Mouse (Mus musculus): ENCODE data around the gene Adamts20.
"Not testable (repeated sequence)": the region's sequence is repeated elsewhere in the genome, so short reads cannot be mapped to it uniquely, and the experiment has no call there.

Adamts20 gene

GRCm38 (mm10) chr15:94465318-94465717 is at the start of gene Adamts20:
Gene Adamts20, minus strand, starts transcription at chr15:94465418.
- no peak for DNase-seq (ENCODE audit: low spot score in 2 of 2)

DNA sequence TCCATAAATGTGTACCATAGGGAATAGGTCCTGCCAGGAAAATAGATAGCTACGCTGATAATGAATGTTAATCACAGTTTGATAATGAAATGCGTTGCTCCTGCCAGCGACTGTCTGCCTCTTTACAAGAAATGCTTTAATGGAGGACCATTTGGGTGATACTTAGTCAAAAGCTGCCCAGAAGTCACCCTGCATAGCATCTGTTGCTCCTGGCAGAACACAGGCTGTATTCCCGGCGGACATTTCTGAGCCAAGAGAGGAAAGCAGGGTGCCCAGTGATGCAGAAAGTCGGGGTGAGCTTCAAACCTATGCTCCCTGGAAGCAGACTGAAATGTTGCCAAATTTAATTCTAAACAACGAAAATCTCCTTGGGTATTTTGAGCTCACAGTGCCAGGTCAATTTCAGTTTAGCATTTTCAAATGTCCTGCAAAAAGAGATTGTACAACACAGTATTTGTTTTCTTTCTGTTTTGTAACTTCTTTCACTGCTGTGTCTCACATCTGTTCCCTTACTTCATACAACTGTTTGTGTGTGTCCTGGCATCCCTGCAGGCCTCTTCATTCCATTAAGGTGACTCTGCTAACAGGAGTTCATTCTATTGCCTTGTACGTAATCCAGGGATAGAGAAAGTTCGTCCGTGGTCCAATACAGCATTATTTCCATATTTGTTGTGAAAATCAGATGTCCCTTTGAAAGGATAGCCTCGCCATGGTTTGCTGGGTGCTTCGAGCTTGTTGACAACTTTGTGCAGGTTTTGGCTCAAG is 38.4 kb upstream of the Adamts20 start:
- DNase-seq (ENCODE audit: low spot score in 2 of 2), result peak; percentile 20 to 29

GRCm38 (mm10) chr15:94499260-94499659 is 34.0 kb upstream of the Adamts20 start:
- DNase-seq (ENCODE audit: low spot score in 2 of 2), result no peak

GRCm38 (mm10) chr15:94495936-94496335 is 30.7 kb upstream of the Adamts20 start:
- DNase-seq (ENCODE audit: low spot score in 2 of 2), result no peak

DNA sequence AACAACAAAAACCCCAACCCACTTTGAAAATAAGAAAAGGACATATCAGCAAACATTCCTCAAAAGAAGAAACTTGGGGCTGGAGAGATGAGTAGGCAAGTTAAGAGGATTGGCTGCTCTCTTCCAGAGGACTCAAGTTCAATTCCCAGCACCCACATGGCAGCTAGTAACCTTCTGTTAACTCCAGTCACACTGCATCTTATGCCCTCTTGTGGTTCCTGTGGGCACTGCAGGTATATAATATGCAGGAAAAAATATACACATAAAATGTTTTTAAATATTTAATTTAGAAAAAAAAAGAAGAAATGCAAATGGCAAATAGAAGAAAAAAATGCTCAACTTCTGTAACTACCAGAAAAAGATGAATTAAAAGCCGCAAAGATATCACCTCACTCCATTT is 29.2 kb upstream of the Adamts20 start:
- no peak for DNase-seq (ENCODE audit: low spot score in 2 of 2)

- DNase-seq (ENCODE audit: low spot score in 2 of 2), result no peak
These were observed 24.2 kb upstream of the Adamts20 start for GRCm38 (mm10) chr15:94489433-94489832.

DNA sequence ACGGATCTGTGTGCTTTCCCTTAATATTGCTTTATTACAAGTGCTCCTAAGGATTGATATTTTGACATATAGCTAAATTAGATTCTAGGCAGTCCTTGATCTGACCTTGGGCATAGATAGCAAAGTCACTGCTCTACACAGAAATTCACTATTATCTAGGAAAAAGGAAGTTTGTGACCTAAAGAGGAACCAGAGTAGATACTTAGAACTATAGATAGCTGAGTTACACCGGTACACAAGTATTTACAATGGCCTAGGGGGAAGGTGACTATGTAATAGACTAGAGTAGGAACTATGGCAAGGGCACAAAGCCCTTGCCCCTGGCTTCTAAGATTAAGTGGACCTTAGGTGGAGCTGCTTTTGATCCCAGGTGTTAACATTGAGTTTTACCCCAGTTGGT is 22.8 kb upstream of the Adamts20 start:
- DNase-seq (ENCODE audit: low spot score in 2 of 2), result not testable (repeated sequence)

DNA sequence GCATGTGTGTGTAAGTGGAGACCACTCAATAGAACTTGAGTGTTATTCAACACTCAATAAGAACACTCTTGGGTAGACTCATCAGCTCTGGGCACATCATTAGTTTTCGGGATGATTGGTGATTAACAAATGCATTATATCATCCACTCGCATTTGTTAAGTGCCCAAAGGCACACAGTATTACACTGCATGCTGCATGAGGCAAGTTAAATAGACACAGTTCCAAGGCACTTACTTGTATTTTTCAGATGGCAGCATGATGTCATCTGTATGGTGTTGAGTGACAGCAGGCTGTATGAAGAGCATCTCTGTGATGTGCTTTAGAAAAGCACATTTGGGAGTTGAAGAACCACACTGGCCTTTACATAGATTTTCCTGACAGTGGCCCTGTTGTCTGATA is 17.3 kb upstream of the Adamts20 start:
- no peak for DNase-seq (ENCODE audit: low spot score in 2 of 2)

DNA sequence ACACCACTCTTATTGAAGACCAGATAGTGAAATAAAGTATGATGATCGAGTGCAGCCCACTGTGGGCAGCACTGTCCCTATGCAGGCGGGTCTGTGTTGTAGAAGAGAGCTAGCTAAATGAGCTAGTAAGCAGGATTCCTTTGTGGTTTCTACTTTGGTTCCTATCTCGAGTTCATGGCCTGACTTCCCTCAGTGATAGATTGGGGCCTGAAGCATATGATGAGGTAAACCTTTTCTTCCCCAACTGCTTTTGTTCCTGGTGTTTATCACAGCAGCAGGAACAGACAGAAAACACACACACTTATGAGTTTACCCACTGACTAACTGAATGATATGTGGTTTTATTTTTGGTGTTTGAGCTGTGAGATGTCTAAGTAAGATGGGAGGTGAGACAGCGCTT is 15.6 kb upstream of the Adamts20 start:
- DNase-seq (ENCODE audit: low spot score in 2 of 2), result no peak

DNA sequence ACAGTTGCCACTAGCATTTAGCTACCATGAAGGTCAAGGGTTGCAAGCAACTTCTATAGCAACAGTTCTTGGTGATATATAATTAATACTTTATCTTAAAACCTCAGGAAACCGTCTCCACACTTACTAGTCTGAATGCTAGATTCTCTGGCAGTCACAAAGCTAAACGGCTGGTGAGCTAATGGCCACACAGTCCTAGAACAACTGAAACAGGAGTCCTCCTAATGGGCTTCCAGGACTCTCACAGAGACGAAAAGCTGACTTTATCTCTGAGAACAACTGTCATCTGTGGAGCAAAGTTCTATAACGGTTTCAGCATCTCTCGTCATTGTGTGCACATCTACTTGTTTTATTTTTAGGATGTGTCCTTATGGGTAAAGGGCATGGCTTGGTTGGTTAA is 15.0 kb upstream of the Adamts20 start:
- DNase-seq (ENCODE audit: low spot score in 2 of 2), result no peak

DNA sequence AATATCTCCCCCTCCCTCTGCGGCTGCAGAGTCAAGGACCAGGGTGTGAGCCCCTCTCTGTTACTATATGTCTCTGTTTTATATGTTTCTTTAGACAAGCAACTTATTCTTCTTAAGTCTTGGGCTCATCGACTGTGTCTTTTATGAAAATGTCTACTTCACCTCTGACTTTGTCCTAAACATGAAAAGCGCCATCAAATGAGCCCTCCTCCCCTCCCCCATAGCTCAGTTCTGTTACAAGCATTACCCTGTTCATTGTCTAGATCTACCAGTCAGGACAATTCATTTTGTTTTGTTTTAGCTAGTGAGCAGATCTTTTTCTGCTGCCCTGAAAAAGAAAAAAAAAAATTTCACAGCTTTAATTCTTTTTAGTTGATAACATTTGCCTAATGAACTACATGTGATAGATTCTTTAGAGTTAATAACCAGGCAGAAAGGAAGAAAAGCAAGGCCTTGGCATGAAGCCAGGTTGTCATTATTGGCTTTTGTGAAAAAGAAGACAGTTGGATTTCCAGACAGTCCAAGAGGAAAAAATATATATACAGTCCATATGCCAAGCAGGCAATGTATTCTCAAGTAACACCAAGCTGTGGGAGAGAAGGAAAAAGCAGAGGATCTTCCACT is 14.4 kb upstream of the Adamts20 start:
- no peak for DNase-seq (ENCODE audit: low spot score in 2 of 2)

- no peak for DNase-seq (ENCODE audit: low spot score in 2 of 2)
These were observed 13.5 kb upstream of the Adamts20 start for GRCm38 (mm10) chr15:94478706-94479105.

DNA sequence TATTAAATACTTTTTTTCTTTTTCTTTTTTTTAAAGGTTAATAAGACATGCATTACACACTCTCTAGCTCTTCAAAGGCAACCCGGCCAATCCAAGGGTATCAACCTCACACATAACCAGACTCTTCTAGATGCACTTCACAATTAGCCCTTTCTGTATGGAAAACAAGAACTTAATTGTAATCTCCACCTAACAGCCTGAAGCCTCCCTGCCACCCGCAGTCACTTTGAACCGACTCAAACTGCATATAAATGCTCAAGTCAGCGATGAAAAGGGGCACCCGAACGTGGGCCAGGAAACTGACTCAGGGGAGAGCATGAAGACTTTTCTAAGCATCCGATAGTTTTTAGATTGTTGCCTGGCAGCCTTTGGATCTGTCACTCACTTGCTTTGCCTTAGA is 12.1 kb upstream of the Adamts20 start:
- no peak for DNase-seq (ENCODE audit: low spot score in 2 of 2)

GRCm38 (mm10) chr15:94475975-94476374 is 10.8 kb upstream of the Adamts20 start:
- no peak for DNase-seq (ENCODE audit: low spot score in 2 of 2)

DNA sequence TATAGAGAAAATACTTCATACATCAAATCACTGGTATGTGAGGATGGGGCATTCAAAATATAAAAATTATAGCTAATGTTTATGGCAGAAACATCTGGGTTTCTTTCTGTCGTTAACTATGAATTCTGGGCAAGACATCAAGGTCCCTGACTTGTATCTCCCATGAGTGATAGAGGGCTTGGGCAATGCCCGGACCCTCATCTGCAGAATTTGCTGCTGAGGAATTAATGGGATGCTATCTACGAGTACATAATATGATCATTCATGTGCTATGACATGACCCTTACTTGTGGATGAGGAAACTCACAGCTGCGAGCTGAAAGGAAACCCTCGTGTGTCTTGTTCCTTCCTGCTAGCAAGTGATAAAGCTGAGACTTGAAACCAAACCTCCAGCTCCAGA is 5.1 kb upstream of the Adamts20 start:
- DNase-seq (ENCODE audit: low spot score in 2 of 2), result no peak

GRCm38 (mm10) chr15:94464881-94465280 is 337 bp downstream of the Adamts20 start:
- no peak for DNase-seq (ENCODE audit: low spot score in 2 of 2)

GRCm38 (mm10) chr15:94463251-94463650 is 2.0 kb downstream of the Adamts20 start:
- DNase-seq (ENCODE audit: low spot score in 2 of 2), result no peak

GRCm38 (mm10) chr15:94462206-94462605 is 3.0 kb downstream of the Adamts20 start:
- no peak for DNase-seq (ENCODE audit: low spot score in 2 of 2)

- DNase-seq (ENCODE audit: low spot score in 2 of 2), result no peak
These were observed 4.1 kb downstream of the Adamts20 start for GRCm38 (mm10) chr15:94461166-94461565.

DNA sequence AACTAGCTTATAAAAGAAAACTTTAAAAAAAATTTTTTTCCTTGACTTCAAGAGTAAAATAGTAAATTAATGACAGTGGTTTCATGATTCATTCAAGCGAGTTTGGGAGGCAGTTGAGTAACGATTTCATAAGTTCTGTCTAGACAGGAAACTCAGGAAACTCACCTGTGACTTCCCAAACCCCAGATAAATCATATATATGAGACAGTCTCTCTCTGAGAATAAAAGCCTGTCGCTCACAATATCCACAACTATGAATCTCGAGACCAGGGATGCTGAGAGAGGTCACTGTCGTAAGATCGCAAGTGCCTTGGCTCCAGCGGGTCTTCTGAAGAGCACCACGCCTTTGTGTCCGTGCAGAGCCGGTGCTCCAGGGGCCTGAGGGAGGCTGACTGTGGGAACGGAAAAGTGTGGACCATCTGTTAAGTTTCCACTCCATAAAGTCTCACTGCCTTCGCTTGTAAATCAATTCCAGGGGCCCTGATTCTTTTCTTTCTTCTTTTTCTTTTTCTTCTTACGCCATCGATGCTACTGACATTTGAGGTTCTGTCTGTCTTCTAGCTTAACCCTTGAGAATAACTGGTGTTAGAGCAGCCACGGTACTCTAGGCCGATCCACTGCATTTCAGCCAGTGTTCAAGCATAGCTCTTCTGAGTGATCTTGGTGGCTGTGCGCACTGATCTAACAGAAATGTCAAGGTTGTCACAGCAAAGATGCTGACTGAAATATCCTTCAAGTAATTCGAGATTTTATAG is 7.4 kb downstream of the Adamts20 start:
- no peak for DNase-seq (ENCODE audit: low spot score in 2 of 2)

- DNase-seq (ENCODE audit: low spot score in 2 of 2), result no peak
These were observed 12.4 kb downstream of the Adamts20 start for GRCm38 (mm10) chr15:94452848-94453247.

DNA sequence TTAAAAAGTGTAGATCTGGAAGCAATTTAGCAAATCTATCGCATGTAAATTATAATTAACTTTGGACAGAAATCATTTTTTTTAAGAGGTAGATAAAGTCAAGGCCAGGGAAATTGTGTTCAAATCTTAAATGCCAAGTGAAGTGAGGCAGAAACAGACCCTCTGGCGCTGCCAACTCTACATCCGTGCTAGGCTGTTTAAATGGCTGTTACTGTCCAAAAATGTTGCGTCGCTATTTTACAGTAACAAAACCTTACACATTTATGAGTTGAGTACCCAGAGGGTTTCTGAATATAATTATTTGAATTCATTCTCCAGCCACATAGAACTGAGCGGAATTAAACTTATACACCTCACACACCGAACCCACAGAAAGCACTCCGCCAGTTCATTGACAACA is 13.6 kb downstream of the Adamts20 start:
- DNase-seq (ENCODE audit: low spot score in 2 of 2), result no peak
